Mouse (Mus musculus) frontal cortex, postnatal 36 days (tissue): Measurements from ENCODE around the gene Antxr1.
A peak's percentile ranks its signal among the peaks of the same experiment; 100 is the strongest.
"Not testable (repeated sequence)": the region's sequence is repeated elsewhere in the genome, so short reads cannot be mapped to it uniquely, and the experiment has no call there.

Experiments used
- DNase-seq, 2 experiments: peaks; one replicate each; pipeline ENCODE4 v3.0.0; 2022; ENCODE audit warnings: low spot score in 2 of 2

The Antxr1 gene

GRCm38 (mm10) chr6:87101955-87102353 lies 233.7 kb downstream of the Antxr1 start:
- no peak for DNase-seq

- DNase-seq, result peak; percentile 90 to 92
These were observed 234.2 kb downstream of the Antxr1 start for GRCm38 (mm10) chr6:87101281-87101954.

GRCm38 (mm10) chr6:87100297-87101020 lies 235.2 kb downstream of the Antxr1 start:
- DNase-seq, result no peak

GRCm38 (mm10) chr6:87099671-87100296 lies 235.8 kb downstream of the Antxr1 start:
- no peak for DNase-seq

GRCm38 (mm10) chr6:87099261-87099660 lies 236.4 kb downstream of the Antxr1 start:
- no peak for DNase-seq

GRCm38 (mm10) chr6:87093631-87094030 lies 242.0 kb downstream of the Antxr1 start:
- DNase-seq, result not testable (repeated sequence)

GRCm38 (mm10) chr6:87092476-87092875 lies 243.1 kb downstream of the Antxr1 start:
- DNase-seq, result no peak

- DNase-seq, result no peak
These were observed 244.7 kb downstream of the Antxr1 start for GRCm38 (mm10) chr6:87090877-87091276.

GRCm38 (mm10) chr6:87088356-87088755 lies 247.3 kb downstream of the Antxr1 start:
- DNase-seq, result no peak

GRCm38 (mm10) chr6:87085026-87085425 lies 250.6 kb downstream of the Antxr1 start:
- no peak for DNase-seq
